Mouse (Mus musculus): ENCODE measurements at regions not wholly inside any gene's neighbourhood (a gene's known extent, or its start where the extent isn't known, plus 50 kb on each side); places are given as distances from the start of the nearest gene placed in this dataset.

DNA sequence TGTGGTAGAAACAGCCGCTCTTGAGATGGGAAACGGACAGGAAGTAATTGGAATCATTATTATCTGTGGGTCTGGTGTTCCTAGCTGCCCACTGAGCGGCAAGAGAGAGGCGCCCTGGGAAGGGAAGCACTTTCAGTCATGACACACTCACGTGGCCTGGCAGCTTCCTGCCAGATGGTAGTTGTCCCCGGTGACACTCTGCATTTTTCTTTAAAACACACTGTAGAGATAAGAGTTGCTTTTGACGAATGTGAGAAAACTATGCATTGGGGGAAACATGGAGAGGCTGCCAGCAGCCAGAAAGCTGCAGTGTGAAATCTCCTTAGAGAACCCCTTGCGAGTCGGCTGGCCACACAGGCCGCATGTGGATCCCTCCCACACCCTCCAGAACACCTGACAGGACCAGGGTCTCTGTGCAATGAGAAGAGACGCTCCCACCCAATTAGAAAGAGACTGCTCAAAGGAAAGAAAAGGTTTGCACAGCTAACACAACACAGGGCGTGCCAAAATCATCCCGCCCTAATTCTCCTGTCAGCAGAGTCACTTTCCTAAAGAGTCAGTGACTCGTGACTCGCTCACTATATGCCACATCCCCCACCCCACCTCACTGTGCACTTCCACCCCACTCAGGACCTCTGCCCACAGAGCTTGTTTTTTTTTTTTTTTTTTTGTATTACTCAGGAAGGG is 194.0 kb upstream of the Map3k1 start:
- no peak overlapping the region for H3K4me2 ChIP-seq (replicated peaks)
- peaks cover 18% of the 10 kb centered on the region for H3K4me1 ChIP-seq (replicated peaks)
- no peak overlapping the region for H3K4me3 ChIP-seq (replicated peaks)
- WGBS: 39% methylated on average over 15 of the region's 15 CpGs
- H3K36me3 ChIP-seq: no peaks in the 10 kb centered on the region
- no peaks in the 10 kb centered on the region for H3K9me3 ChIP-seq
- H3K27ac ChIP-seq: 0 out of 2 replicates have a peak overlapping the region, but pooled peaks have one; percentile 1
- no peaks in the 10 kb centered on the region for H3K27me3 ChIP-seq (replicated peaks)
- peak; percentile 37; the same call in 1 of the 2 replicates for ATAC-seq
- H3K9ac ChIP-seq: no peak overlapping the region

DNA sequence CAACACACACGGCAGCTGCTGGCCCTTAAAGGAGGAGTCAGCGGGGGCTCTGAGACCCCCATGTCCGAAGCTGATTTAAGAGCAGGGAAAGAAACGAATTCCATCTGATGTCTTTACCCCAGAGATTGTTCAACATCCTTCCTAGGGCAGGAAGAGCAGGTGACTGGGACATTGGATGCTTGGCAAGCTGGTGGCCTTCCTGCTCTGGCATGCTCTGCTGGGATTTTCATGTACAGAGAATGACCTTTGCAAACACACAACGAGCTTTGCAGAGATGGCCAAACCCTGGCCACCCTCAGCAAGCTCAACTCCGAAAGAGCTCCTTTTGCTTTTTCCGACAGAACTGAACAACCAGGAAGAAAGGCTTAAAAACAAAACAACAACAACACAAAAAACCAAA is 194.7 kb upstream of the Map3k1 start:
- Histone ChIP-seq H3K9me3 (no peaks in the 10 kb centered on the region), H3K27me3 (replicated peaks) (no peaks in the 10 kb centered on the region), H3K4me3 (replicated peaks) (no peak overlapping the region), H3K27ac (no peak overlapping the region), H3K4me2 (replicated peaks) (no peak overlapping the region), H3K4me1 (replicated peaks) (peaks cover 18% of the 10 kb centered on the region), H3K36me3 (no peaks in the 10 kb centered on the region), H3K9ac (no peak overlapping the region)
- no peak for ATAC-seq
- 69% methylated on average over 7 of the region's 7 CpGs for WGBS

DNA sequence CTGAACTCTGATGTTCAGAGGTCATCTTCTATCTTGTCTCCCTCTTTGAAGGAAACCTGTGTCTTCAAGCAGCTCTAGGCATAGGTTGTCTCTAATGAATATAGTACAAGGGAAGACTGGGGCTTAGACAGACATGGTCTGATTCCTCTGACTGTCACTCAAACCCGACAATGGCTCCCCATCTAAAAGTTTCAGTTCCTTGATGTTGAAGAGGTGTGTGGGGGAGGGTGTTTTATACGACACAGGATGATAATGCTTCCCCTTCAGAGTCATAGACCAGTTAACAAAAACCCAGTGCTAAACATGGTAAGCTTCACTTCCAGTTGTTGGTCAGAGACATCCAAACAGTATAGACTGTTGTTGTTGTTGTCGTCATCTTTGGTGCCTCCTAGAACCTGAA is 195.3 kb upstream of the Map3k1 start:
- Histone ChIP-seq H3K27me3 (replicated peaks) (no peaks in the 10 kb centered on the region), H3K36me3 (no peaks in the 10 kb centered on the region), H3K9me3 (no peaks in the 10 kb centered on the region), H3K4me3 (replicated peaks) (no peak overlapping the region), H3K4me2 (replicated peaks) (no peak overlapping the region), H3K27ac (no peak overlapping the region), H3K4me1 (replicated peaks) (peaks cover 18% of the 10 kb centered on the region), H3K9ac (no peak overlapping the region)
- 88% methylated on average over 3 of the region's 3 CpGs for WGBS
- no peak for ATAC-seq

DNA sequence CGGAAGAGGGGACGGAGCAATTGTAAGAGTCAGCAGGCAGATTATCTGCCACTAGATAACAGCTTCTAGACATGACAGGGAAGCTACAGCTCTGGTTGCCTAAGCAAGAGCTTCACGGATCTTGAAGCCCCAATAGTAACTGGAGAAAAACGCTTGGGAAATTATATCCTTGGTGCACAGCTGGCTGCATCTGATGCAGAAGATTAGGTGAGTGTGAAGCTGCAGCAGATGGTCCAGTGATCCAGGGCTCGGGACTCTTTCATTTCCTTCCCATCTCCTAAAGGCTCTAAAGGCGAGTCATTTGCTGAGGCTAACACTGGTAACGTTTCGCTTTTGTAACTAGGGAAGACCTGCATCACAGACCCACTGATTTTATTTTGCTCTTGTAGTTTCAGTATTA is 196.6 kb upstream of the Map3k1 start:
- Histone ChIP-seq H3K4me3 (replicated peaks) (no peak overlapping the region), H3K9ac (no peak overlapping the region), H3K27ac (no peak overlapping the region), H3K9me3 (no peaks in the 10 kb centered on the region), H3K4me1 (replicated peaks) (peaks cover 18% of the 10 kb centered on the region), H3K4me2 (replicated peaks) (no peak overlapping the region), H3K36me3 (no peaks in the 10 kb centered on the region), H3K27me3 (replicated peaks) (no peaks in the 10 kb centered on the region)
- 72% methylated on average over 8 of the region's 8 CpGs for WGBS
- no peak for ATAC-seq

DNA sequence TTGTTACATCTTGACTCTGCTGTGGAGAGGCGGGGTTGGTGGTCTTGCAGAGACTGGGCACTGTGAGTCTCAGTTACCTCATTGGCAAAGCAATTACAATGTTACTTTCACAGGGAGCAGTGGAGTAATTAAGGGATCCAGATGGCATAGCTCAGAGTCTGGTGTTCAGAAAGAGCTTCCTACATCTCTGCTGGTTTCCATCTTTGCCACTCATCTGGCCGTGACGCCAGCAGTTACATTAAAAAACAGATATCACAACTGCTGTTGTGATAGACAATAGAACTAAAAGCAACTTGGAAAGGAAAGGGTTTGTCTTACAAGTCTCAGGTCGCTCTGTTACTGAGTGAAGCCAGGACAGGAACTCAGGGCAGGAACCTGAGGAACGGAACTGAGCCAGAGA is 200.0 kb upstream of the Map3k1 start:
- Histone ChIP-seq H3K4me3 (replicated peaks) (no peak overlapping the region), H3K9me3 (no peaks in the 10 kb centered on the region), H3K36me3 (no peaks in the 10 kb centered on the region), H3K4me2 (replicated peaks) (no peak overlapping the region), H3K9ac (no peak overlapping the region), H3K27ac (no peak overlapping the region), H3K4me1 (replicated peaks) (no peaks in the 10 kb centered on the region), H3K27me3 (replicated peaks) (no peaks in the 10 kb centered on the region)
- WGBS: 93% methylated on average over 5 of the region's 5 CpGs
- ATAC-seq: no peak

DNA sequence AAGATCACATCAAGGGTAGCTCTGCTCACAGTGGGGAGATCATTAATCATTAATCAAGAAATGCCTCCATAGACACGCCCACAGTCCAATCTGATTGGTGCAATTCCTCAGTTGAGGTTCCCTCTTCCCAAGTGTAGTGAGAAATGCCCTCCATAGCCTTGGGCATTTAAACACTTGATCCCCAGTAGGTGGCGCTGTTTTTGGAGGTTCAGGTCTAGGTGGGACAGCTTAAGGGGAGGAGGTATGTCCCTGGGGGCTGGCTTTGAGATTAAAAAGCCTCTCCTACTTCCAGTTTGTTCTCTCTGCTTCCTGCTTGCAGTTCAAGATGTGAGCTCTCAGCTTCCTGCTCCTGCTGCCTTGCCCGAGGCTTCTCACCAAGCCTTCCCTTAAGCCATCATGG is 200.5 kb upstream of the Map3k1 start:
- no peak for ATAC-seq

DNA sequence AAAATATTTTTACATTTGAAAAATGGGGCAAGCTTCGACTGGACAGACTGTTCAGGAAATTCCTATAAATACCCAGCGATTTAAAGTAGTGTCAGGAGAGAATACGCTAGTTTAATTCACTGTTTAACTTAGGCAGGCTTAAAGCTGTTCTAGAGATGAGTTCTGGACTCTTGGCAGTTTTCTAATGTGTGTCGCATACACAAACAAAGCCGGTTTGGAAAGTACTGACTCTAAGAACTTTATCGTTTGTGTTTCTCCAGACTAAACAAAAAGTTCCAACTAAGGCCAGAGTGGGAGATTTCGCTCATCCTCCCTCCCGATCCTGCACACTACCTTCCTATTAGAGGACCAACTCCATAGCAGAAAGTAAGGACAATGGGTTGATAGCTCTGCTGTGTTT is 201.7 kb upstream of the Map3k1 start:
- no peak for ATAC-seq
- H3K4me2 ChIP-seq (replicated peaks): no peak overlapping the region
- no peaks in the 10 kb centered on the region for H3K36me3 ChIP-seq
- H3K27ac ChIP-seq: no peak overlapping the region
- 44% methylated on average over 8 of the region's 8 CpGs for WGBS
- H3K4me1 ChIP-seq (replicated peaks): no peaks in the 10 kb centered on the region
- no peaks in the 10 kb centered on the region for H3K27me3 ChIP-seq (replicated peaks)
- H3K9me3 ChIP-seq: no peaks in the 10 kb centered on the region
- no peak overlapping the region for H3K9ac ChIP-seq
- H3K4me3 ChIP-seq (replicated peaks): no peak overlapping the region

More for the DNA sequence above, 200.5 kb upstream of the Map3k1 start:
- H3K4me2 ChIP-seq (replicated peaks): no peak overlapping the region
- H3K9ac ChIP-seq: no peak overlapping the region
- H3K27me3 ChIP-seq (replicated peaks): no peaks in the 10 kb centered on the region
- WGBS: 72% methylated on average over 3 of the region's 3 CpGs
- H3K27ac ChIP-seq: no peak overlapping the region
- no peaks in the 10 kb centered on the region for H3K9me3 ChIP-seq
- no peak overlapping the region for H3K4me3 ChIP-seq (replicated peaks)
- no peaks in the 10 kb centered on the region for H3K4me1 ChIP-seq (replicated peaks)
- H3K36me3 ChIP-seq: no peaks in the 10 kb centered on the region

DNA sequence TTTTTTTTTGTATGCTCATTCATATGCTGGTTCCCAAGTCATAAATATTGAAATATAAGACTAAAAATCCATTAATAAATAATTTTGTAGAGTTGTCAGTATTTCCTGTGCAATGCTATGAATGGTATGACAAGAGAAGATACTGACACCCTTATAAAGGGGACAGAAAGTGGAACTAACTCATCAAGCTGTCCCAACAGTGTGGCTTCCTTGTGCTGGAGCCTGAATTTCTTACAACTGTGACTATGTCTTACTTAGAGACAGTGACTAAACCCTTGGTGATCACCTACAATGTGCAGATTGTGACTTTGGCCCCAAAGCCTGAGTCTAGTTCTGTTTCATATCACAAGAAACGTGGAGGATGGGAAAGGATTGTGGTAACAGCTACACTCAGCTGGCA is 203.8 kb upstream of the Map3k1 start:
- H3K4me3 ChIP-seq (replicated peaks): no peak overlapping the region
- H3K9ac ChIP-seq: no peak overlapping the region
- no peak for ATAC-seq
- H3K4me1 ChIP-seq (replicated peaks): no peaks in the 10 kb centered on the region
- H3K27ac ChIP-seq: no peak overlapping the region
- H3K4me2 ChIP-seq (replicated peaks): no peak overlapping the region
- WGBS: 60% methylated on average over 1 of the region's 1 CpGs
- no peaks in the 10 kb centered on the region for H3K9me3 ChIP-seq
- no peaks in the 10 kb centered on the region for H3K36me3 ChIP-seq
- H3K27me3 ChIP-seq (replicated peaks): no peaks in the 10 kb centered on the region

DNA sequence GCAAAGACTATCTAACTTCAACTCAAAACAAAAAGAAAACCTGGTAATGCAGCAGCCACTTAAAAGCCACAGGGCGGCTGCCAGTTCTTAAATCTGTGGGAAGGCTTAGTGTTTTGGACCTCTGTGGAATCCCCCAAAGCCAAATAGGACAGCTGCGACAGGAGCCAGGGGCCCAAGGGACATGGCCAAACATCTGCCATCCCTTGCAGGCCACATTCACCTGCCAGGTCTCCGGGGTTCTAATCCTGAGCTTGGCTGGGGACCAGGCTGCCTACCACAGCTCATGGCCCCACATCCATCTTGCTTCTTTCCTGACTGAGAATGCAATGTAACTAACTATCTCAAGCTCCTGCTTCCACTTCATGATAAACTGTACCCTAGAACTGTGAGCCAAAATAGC is 206.3 kb upstream of the Map3k1 start:
- H3K27ac ChIP-seq: no peak overlapping the region
- WGBS: 88% methylated on average over 3 of the region's 3 CpGs
- no peaks in the 10 kb centered on the region for H3K36me3 ChIP-seq
- ATAC-seq: no peak
- no peaks in the 10 kb centered on the region for H3K9me3 ChIP-seq
- H3K4me3 ChIP-seq (replicated peaks): no peak overlapping the region
- H3K9ac ChIP-seq: no peak overlapping the region
- H3K4me1 ChIP-seq (replicated peaks): no peaks in the 10 kb centered on the region
- H3K27me3 ChIP-seq (replicated peaks): no peaks in the 10 kb centered on the region
- H3K4me2 ChIP-seq (replicated peaks): no peak overlapping the region

DNA sequence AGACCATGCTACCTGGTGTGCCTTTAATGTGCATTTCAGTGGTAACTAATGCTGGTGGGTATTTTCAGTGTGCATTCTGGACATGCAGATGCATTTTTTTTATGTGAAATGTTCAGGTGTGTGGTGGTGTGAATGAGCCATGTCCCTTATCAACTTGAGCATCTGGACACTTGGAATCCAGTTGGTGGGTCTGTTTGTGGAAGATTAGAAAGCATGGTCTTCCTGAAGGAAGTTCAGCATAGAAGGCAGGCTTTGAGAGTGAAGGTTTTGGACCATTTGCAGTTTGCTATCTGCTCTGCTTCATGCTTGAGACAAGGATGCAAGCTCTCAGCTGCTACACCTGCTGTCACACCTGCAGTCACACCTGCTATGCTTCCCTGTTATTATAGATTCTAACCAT is 207.5 kb upstream of the Map3k1 start:
- no peak for ATAC-seq
- H3K4me1 ChIP-seq (replicated peaks): no peaks in the 10 kb centered on the region
- H3K4me2 ChIP-seq (replicated peaks): no peak overlapping the region
- no peaks in the 10 kb centered on the region for H3K9me3 ChIP-seq
- no peaks in the 10 kb centered on the region for H3K36me3 ChIP-seq
- H3K27ac ChIP-seq: no peak overlapping the region
- no peak overlapping the region for H3K9ac ChIP-seq
- no peaks in the 10 kb centered on the region for H3K27me3 ChIP-seq (replicated peaks)
- no peak overlapping the region for H3K4me3 ChIP-seq (replicated peaks)

DNA sequence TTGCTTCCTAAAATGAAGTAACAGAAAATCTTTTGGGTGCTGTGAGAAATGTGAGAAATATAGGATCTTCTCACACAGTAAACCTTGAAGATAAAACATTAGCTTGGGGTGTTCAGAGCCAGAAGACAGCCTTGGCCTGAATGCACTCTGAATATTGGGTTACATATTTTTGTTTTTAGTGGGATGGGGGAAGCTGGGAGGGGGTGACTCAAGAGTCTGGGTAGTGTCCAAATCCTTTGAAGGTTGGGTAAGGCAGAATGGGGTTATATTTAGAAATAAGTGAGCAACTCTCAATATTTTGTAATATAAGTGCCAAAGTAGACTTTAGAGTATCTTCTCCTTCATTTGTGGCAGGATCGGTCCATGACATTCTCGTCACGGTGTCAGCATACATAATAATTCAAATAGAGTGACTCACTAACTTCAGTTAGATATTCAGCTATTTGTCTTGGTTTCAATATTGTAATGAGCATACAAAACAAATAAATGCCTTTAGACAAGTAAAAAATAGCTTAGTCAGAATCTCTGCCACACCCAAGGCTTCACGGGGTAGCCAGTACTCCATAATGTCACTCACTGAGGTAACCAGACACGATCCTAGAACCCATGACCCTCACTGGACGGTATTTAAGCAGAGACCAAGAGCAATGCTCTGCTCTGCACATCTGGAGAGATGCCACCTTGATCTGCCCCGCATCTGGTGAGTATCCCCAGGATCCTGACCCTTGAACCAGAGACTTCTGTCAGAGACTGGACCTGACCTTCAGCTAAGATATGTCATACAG is 209.9 kb upstream of the Map3k1 start:
- H3K27me3 ChIP-seq (replicated peaks): no peaks in the 10 kb centered on the region
- WGBS: 83% methylated on average over 7 of the region's 7 CpGs
- H3K4me3 ChIP-seq (replicated peaks): no peak overlapping the region
- no peak overlapping the region for H3K27ac ChIP-seq
- ATAC-seq: no peak
- H3K36me3 ChIP-seq: no peaks in the 10 kb centered on the region
- no peaks in the 10 kb centered on the region for H3K9me3 ChIP-seq
- no peak overlapping the region for H3K4me2 ChIP-seq (replicated peaks)
- H3K4me1 ChIP-seq (replicated peaks): peaks cover 7% of the 10 kb centered on the region; the same call in 1 of the 2 replicates
- H3K9ac ChIP-seq: no peak overlapping the region

DNA sequence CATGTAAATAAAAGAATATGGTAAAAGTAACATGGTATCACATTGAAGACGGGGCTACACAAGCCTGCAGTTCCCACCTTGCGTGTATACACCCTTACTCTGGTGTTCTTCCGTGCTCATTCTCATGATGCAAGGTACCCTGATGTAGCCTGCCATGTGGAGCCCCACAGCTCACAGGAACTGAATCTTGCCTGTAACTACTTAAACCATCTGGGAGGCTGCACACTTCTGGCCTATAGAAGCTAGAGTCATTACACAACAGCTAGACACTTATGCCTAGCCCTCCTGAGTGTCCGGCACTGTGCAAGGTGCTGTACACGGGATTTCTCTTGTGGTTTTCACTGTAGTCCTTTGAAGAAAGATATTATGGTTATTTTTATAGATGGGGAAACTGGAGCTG is 210.8 kb upstream of the Map3k1 start:
- Histone ChIP-seq H3K4me1 (replicated peaks) (peaks cover 7% of the 10 kb centered on the region; the same call in 1 of the 2 replicates), H3K4me3 (replicated peaks) (no peak overlapping the region), H3K36me3 (no peaks in the 10 kb centered on the region), H3K4me2 (replicated peaks) (no peak overlapping the region), H3K27me3 (replicated peaks) (no peaks in the 10 kb centered on the region), H3K9ac (no peak overlapping the region), H3K27ac (no peak overlapping the region), H3K9me3 (no peaks in the 10 kb centered on the region)
- no peak for ATAC-seq
- WGBS: 84% methylated on average over 5 of the region's 5 CpGs

DNA sequence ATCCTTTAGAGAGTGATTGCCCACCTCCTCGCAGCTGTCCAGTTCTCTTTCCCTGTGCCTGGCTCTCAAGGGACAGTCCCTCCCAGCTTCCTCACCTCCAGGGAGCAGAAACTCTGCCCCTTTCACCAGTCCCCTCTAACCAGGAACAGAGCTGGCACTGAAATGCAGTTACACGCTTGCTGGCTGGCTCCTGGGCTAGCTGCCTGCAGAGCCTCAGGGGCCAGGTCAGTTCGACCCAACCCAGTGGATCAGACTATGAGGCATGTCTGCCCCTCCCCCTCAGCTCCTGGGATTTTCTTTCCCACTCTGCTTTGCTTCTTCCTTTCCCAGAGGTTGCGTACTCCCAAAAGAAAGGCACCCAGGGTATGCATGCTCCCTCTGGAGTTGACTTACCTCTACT is 214.4 kb upstream of the Map3k1 start:
- H3K27me3 ChIP-seq (replicated peaks): no peaks in the 10 kb centered on the region
- H3K4me1 ChIP-seq (replicated peaks): peaks cover 11% of the 10 kb centered on the region; the same call in 1 of the 2 replicates
- no peak overlapping the region for H3K4me2 ChIP-seq (replicated peaks)
- no peak overlapping the region for H3K4me3 ChIP-seq (replicated peaks)
- 61% methylated on average over 4 of the region's 4 CpGs for WGBS
- H3K36me3 ChIP-seq: no peaks in the 10 kb centered on the region
- ATAC-seq: no peak
- H3K9ac ChIP-seq: no peak overlapping the region
- H3K27ac ChIP-seq: no peak overlapping the region
- H3K9me3 ChIP-seq: no peaks in the 10 kb centered on the region

All from intestine, embryonic 15.5 days (tissue).